ENCODE assay signal across 13 mouse cellular contexts in genomic region chr2:35444764-35445262, GRCm38 (mm10). TPM values are rescaled to one million over a fixed set of nuclear protein-coding genes. Genes with fewer than 3 reads are reported as not detected.
DNase-seq lines count a peak whose midpoint lies in the region; ATAC-seq and TF ChIP-seq lines count a peak whose summit lies in the region.
"Had no signal": no experiment of that assay in that cellular context is flagged by ENCODE, and none has a peak within 500 bp of the region (broad histone marks: within the 10 kb centered on the region; RNA-seq: fewer than 3 reads in every experiment).

No protein-coding gene starts in this region.

- WGBS in heart, embryonic 16.5 days: 63% methylated on average over 6 of the region's 6 CpGs
- WGBS in heart, embryonic 12.5 days: 69% methylated on average over 6 of the region's 6 CpGs
- WGBS in neural tube, embryonic 13.5 days: 63% methylated on average over 6 of the region's 6 CpGs
- WGBS in intestine, postnatal 0 days: 48% methylated on average over 6 of the region's 6 CpGs
- 61% methylated on average over 6 of the region's 6 CpGs for WGBS in stomach, embryonic 16.5 days

- no peaks in the 10 kb centered on the region for H3K27me3 ChIP-seq in heart, embryonic 16.5 days (ENCODE audit: control insufficient read depth, insufficient read depth, low read length)
- no peaks in the 10 kb centered on the region for H3K27me3 ChIP-seq in heart, embryonic 12.5 days (replicated peaks)
- no peaks in the 10 kb centered on the region for H3K27me3 ChIP-seq in neural tube, embryonic 13.5 days
- no peaks in the 10 kb centered on the region for H3K27me3 ChIP-seq in intestine, postnatal 0 days (replicated peaks; ENCODE audit: control insufficient read depth, insufficient read depth, low read length)
- H3K27me3 ChIP-seq in stomach, embryonic 16.5 days (ENCODE audit: control insufficient read depth, insufficient read depth, low read length): no peaks in the 10 kb centered on the region

- peak overlapping the region; percentile 37 for H3K4me2 ChIP-seq in heart, embryonic 16.5 days (ENCODE audit: low read depth, low read length)
- no peak overlapping the region for H3K4me2 ChIP-seq in heart, embryonic 12.5 days
- H3K4me2 ChIP-seq in neural tube, embryonic 13.5 days: no peak overlapping the region
- peak overlapping the region; percentile 24; the same call in 1 of the 2 replicates for H3K4me2 ChIP-seq in intestine, postnatal 0 days (replicated peaks; ENCODE audit: low read depth)
- H3K4me2 ChIP-seq in stomach, embryonic 16.5 days (ENCODE audit: low read depth, low read length): peak overlapping the region; percentile 34

- no peaks in the 10 kb centered on the region for H3K36me3 ChIP-seq in heart, embryonic 16.5 days (ENCODE audit: control insufficient read depth, insufficient read depth)
- H3K36me3 ChIP-seq in heart, embryonic 12.5 days: no peaks in the 10 kb centered on the region; the same call in 1 of the 2 replicates
- H3K36me3 ChIP-seq in neural tube, embryonic 13.5 days: no peaks in the 10 kb centered on the region
- H3K36me3 ChIP-seq in intestine, postnatal 0 days (ENCODE audit: control insufficient read depth, insufficient read depth): no peaks in the 10 kb centered on the region
- no peaks in the 10 kb centered on the region for H3K36me3 ChIP-seq in stomach, embryonic 16.5 days (ENCODE audit: control insufficient read depth, insufficient read depth, low read length)

- no peaks in the 10 kb centered on the region for H3K9me3 ChIP-seq in heart, embryonic 16.5 days (replicated peaks; ENCODE audit: control insufficient read depth, low read length)
- no peaks in the 10 kb centered on the region for H3K9me3 ChIP-seq in heart, embryonic 12.5 days (replicated peaks)
- H3K9me3 ChIP-seq in neural tube, embryonic 13.5 days: no peaks in the 10 kb centered on the region
- H3K9me3 ChIP-seq in intestine, postnatal 0 days (ENCODE audit: control insufficient read depth): no peaks in the 10 kb centered on the region
- H3K9me3 ChIP-seq in stomach, embryonic 16.5 days (replicated peaks; ENCODE audit: control insufficient read depth, low read length): no peaks in the 10 kb centered on the region

- peak overlapping the region; percentile 44 for H3K27ac ChIP-seq in heart, embryonic 16.5 days (ENCODE audit: low read length)
- no peak overlapping the region for H3K27ac ChIP-seq in heart, embryonic 12.5 days (ENCODE audit: poor library complexity, severe bottlenecking)
- peak overlapping the region; percentile 33; the same call in 1 of the 2 replicates for H3K27ac ChIP-seq in neural tube, embryonic 13.5 days (replicated peaks)
- H3K27ac ChIP-seq in intestine, postnatal 0 days (ENCODE audit: low read depth, low read length): peak overlapping the region; percentile 35; the same call in 1 of the 2 replicates
- H3K27ac ChIP-seq in stomach, embryonic 16.5 days (ENCODE audit: low read length): peak overlapping the region; percentile 94

- H3K4me3 ChIP-seq in heart, embryonic 16.5 days (ENCODE audit: low read length): no peak overlapping the region; the same call in 1 of the 2 replicates
- no peak overlapping the region for H3K4me3 ChIP-seq in heart, embryonic 12.5 days
- no peak overlapping the region for H3K4me3 ChIP-seq in neural tube, embryonic 13.5 days
- no peak overlapping the region for H3K4me3 ChIP-seq in intestine, postnatal 0 days (ENCODE audit: low read depth, low read length)
- H3K4me3 ChIP-seq in stomach, embryonic 16.5 days (replicated peaks; ENCODE audit: low read length): 0 out of 2 replicates have a peak overlapping the region, but pooled peaks have one; percentile 1

- H3K4me1 ChIP-seq in heart, embryonic 16.5 days (ENCODE audit: control insufficient read depth, insufficient read depth, low read length): peaks cover 61% of the 10 kb centered on the region
- H3K4me1 ChIP-seq in heart, embryonic 12.5 days (replicated peaks): peaks cover 79% of the 10 kb centered on the region
- H3K4me1 ChIP-seq in neural tube, embryonic 13.5 days (replicated peaks): peaks cover 18% of the 10 kb centered on the region
- H3K4me1 ChIP-seq in intestine, postnatal 0 days (replicated peaks; ENCODE audit: control insufficient read depth, insufficient read depth, low read length): 0 out of 2 replicates have a peak, but pooled peaks cover 4% of the 10 kb centered on the region
- peaks cover 60% of the 10 kb centered on the region for H3K4me1 ChIP-seq in stomach, embryonic 16.5 days (ENCODE audit: control insufficient read depth, insufficient read depth, low read length)

- TF ChIP-seq CTCF in intestine, postnatal 0 days (IDR thresholded peaks at IDR 0.05; ENCODE audit: low read depth): no peak

- DNase-seq in neural tube, embryonic 10.5 days (ENCODE audit: extremely low spot score, low spot score): no peak
- DNase-seq in cerebellum, postnatal 14 days: no peak
- DNase-seq in left cerebral cortex, adult 8-10 months (ENCODE audit: low spot score in 2 of 2): no peak
- DNase-seq: cerebellum, adult 11 months; lung, postnatal 14 days had no signal

- H3K9ac ChIP-seq in heart, embryonic 16.5 days (ENCODE audit: low read length): peak overlapping the region; percentile 27; the same call in 1 of the 2 replicates
- H3K9ac ChIP-seq in heart, embryonic 12.5 days: no peak overlapping the region
- no peak overlapping the region for H3K9ac ChIP-seq in neural tube, embryonic 13.5 days
- H3K9ac ChIP-seq in intestine, postnatal 0 days (ENCODE audit: low read depth, low read length): no peak overlapping the region
- H3K9ac ChIP-seq in stomach, embryonic 16.5 days (ENCODE audit: low read length): peak overlapping the region; percentile 44

- no peak for ATAC-seq in heart, embryonic 16.5 days (replicated peaks; ENCODE audit: extremely low read depth, insufficient read depth, low FRiP score)
- no peak for ATAC-seq in heart, embryonic 12.5 days (ENCODE audit: insufficient number of reproducible peaks, low FRiP score)
- ATAC-seq in neural tube, embryonic 13.5 days (ENCODE audit: low read depth): no peak
- ATAC-seq in intestine, postnatal 0 days: no peak
- ATAC-seq in stomach, embryonic 16.5 days (ENCODE audit: insufficient read depth, low FRiP score): no peak

RNA-seq across cellular contexts. Expression of gene Ggta1, which starts 18.2 kb away (rescaled TPM):
- polyA plus RNA-seq in heart, embryonic 16.5 days (2015; fragmentation: Nextera tagmentation; extraction: Ambion mirVana): 28.6 and 30.9 TPM in 2 replicates
- 46.5 and 47.1 TPM in 2 replicates for polyA plus RNA-seq in heart, embryonic 12.5 days (2016; fragmentation: Nextera tagmentation; extraction: Ambion mirVana)
- 8.7 and 8.8 TPM in 2 replicates for polyA plus RNA-seq in neural tube, embryonic 13.5 days (2015; fragmentation: Nextera tagmentation; extraction: Ambion mirVana)
- 6.4 and 7.0 TPM in 2 replicates for polyA plus RNA-seq in intestine, postnatal 0 days (2015; fragmentation: Nextera tagmentation; extraction: Ambion mirVana)
- 28.1 and 28.9 TPM in 2 replicates for polyA plus RNA-seq in stomach, embryonic 16.5 days (2015; fragmentation: Nextera tagmentation; extraction: Ambion mirVana)
- total RNA-seq in left cerebral cortex, adult 8-10 months (2022): 1 to 10 TPM; 4.0 to 7.7 (median 5.6) TPM

RNA-seq across cellular contexts. Expression of gene 4930402F06Rik, which starts 47.8 kb away (rescaled TPM):
- polyA plus RNA-seq in heart, embryonic 16.5 days (2015; fragmentation: Nextera tagmentation; extraction: Ambion mirVana): not detected in 2 replicates
- polyA plus RNA-seq in heart, embryonic 12.5 days (2016; fragmentation: Nextera tagmentation; extraction: Ambion mirVana): not detected in 2 replicates
- polyA plus RNA-seq in neural tube, embryonic 13.5 days (2015; fragmentation: Nextera tagmentation; extraction: Ambion mirVana): not detected in 2 replicates
- polyA plus RNA-seq in intestine, postnatal 0 days (2015; fragmentation: Nextera tagmentation; extraction: Ambion mirVana): not detected in 2 replicates
- polyA plus RNA-seq in stomach, embryonic 16.5 days (2015; fragmentation: Nextera tagmentation; extraction: Ambion mirVana): not detected in 2 replicates
- not detected for total RNA-seq in left cerebral cortex, adult 8-10 months (2022)
- total RNA-seq: layer of hippocampus, adult 18-20 months had no signal
- polyA plus RNA-seq: heart, embryonic 14.5 days; neural tube, embryonic 14.5 days had no signal

Comparison
In these comparisons a context has a peak if more than half of its experiments do, and no peak if none do; other contexts are left out.
1. H3K4me2 ChIP-seq: peak in heart, embryonic 16.5 days (single experiment), intestine, postnatal 0 days (single experiment) and stomach, embryonic 16.5 days (single experiment); none in heart, embryonic 12.5 days (single experiment) and neural tube, embryonic 13.5 days (single experiment).
2. H3K9ac ChIP-seq: peak in heart, embryonic 16.5 days (single experiment) and stomach, embryonic 16.5 days (single experiment); none in heart, embryonic 12.5 days (single experiment), neural tube, embryonic 13.5 days (single experiment) and intestine, postnatal 0 days (single experiment).